Mouse (Mus musculus) urinary bladder, postnatal 14 days (tissue): ENCODE measurements around the gene Nmnat2.
"Not testable (repeated sequence)": the region's sequence is repeated elsewhere in the genome, so short reads cannot be mapped to it uniquely, and the experiment has no call there.

Experiments
- DNase-seq: peaks from one replicate; pipeline ENCODE4 v3.0.0; 2021; ENCODE audit warnings: low spot score

The Nmnat2 gene

DNA sequence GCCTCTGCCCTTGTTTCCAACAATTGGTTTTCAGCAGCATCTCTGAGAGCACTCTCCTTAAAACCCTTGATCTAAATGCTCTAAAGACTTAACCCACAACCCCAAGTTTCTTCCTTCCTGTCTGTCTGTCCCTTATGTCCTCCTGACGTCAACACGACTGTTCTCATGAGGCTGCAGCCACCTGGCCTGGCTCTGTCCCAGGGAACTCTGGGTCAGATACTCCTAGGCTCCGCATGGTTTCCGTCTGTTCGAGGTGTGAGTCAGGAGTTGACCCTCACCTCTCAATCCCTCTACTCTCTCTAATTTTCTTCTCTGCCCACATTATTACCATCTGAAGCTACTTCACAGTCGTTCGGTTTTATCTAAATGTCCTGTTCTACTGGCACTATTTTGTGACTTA is 103.5 kb downstream of the Nmnat2 start:
- no peak for DNase-seq

- no peak for DNase-seq
Measured at GRCm38 (mm10) chr1:153059626-153060025, 104.8 kb downstream of the Nmnat2 start.

GRCm38 (mm10) chr1:153062547-153062946 is 107.8 kb downstream of the Nmnat2 start:
- no peak for DNase-seq

GRCm38 (mm10) chr1:153064784-153065390 is 110.1 kb downstream of the Nmnat2 start:
- DNase-seq: peak; percentile 30

- peak; percentile 74 for DNase-seq
Measured at GRCm38 (mm10) chr1:153065473-153066386, 110.9 kb downstream of the Nmnat2 start.

GRCm38 (mm10) chr1:153066387-153066781 is 111.6 kb downstream of the Nmnat2 start:
- DNase-seq: no peak

DNA sequence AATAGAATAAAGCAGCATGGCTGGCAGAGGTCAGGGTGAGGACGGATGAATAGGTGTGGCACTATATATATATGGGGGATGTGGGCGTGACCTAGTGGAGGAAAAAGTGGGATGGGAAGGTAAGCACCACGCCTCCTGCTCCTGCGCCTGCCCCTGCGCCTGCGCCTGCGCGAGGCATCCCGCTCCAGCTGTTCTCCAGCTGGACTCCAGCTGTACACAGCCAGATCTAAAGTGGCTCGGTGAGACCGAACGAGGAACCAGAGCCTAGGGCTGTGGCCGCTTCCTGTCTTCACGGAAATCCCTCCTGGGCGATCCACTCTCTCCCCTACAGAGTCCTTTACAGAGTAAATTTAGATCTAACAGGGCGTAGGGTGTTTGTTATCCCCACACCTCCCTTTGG is 116.8 kb downstream of the Nmnat2 start:
- no peak for DNase-seq

- DNase-seq: no peak
Measured at GRCm38 (mm10) chr1:153071995-153072394, 117.2 kb downstream of the Nmnat2 start.

DNA sequence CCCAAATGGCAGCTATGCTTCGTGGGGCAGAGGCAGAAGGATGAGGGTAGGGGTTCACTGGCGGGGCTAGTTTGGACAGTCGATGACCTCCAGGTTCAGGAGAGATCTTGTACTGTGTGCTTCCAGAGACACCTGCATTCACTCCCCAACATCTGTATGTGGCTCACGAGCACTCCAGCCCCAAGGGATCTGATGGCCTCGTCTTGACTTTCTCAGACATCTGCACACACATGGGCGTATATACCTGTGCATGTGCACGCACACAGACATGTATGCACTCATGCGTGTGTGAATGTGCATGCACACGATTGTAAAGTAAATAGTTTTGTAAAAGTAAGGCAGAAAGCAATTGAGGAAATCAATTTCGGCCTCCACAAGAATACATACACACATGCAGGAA is 117.9 kb downstream of the Nmnat2 start:
- no peak for DNase-seq

GRCm38 (mm10) chr1:153073441-153073840 is 118.6 kb downstream of the Nmnat2 start:
- DNase-seq: no peak

DNA sequence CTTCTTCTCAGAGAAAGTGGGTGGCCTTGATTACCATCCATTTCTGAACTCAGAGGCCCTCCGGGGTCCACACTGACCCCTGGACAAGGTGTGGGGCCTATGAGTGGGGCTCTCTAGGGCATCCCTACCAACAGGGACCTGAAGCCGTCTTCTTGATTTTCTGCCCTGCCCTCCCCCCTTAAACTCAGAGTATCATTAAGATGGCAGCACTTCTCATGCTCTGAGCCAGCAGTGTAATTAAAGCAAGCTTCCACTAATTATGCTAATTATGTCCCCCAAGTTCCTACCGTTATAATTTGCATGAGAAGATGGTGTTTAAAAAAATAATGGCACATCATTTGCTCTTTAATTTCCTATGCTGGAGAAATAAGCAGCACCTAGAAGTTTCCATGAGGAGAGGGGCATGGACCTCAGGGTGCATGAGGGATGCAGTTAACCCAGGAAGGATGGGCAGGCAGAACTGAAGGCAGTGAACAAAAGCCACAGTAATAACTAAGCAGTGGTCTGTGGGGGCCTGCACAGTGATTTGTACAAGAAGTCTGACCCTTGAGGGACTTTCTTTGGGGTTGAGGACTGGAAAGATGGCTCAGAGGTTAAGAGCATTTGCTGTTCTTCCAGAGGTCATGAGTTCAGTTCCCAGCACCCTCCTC is 120.4 kb downstream of the Nmnat2 start:
- DNase-seq: no peak

GRCm38 (mm10) chr1:153075955-153076354 is 121.2 kb downstream of the Nmnat2 start:
- DNase-seq: no peak

- DNase-seq: not testable (repeated sequence)
Measured at GRCm38 (mm10) chr1:153083233-153083632, 128.4 kb downstream of the Nmnat2 start.

GRCm38 (mm10) chr1:153084191-153084590 is 129.4 kb downstream of the Nmnat2 start:
- no peak for DNase-seq

DNA sequence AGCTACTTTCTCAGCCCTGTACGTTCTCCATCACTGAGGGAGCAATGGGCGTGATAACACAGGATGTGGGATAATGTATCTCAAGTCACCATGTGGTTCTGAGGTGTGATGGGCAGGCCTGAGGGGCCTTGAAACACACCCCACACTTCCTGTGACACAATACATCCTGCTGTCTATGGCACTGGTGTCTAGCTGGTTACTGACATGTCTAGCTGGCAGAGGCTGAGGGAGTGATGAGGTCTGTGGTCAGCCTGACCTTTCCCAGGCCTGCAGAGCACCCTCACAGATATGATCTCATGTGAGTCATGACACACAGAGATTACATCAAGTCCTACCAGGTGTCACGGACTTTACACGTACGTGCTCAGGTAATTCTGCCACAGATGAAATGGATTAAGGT is 130.4 kb downstream of the Nmnat2 start:
- no peak for DNase-seq

- DNase-seq: no peak
Measured at GRCm38 (mm10) chr1:153087771-153088170, 133.0 kb downstream of the Nmnat2 start.

DNA sequence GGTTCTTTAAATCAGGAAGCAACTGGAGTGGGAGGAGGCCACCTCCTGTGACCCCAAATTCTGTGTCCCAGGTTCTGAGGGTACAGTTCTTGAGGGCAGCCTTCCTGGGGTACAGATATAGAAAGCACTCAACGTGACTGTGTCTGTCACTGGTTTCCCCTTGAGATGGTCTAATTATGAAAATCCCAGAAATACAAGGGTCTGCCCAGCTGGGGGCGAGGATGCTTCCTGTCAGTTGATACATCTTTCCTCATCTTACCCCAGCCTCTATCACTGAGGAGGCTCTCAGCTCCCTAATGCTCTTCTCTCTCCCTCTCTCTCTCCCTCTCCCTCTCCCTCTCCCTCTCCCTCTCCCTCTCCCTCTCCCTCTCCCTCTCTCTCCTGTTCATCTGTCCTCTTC is 135.3 kb downstream of the Nmnat2 start:
- no peak for DNase-seq

DNA sequence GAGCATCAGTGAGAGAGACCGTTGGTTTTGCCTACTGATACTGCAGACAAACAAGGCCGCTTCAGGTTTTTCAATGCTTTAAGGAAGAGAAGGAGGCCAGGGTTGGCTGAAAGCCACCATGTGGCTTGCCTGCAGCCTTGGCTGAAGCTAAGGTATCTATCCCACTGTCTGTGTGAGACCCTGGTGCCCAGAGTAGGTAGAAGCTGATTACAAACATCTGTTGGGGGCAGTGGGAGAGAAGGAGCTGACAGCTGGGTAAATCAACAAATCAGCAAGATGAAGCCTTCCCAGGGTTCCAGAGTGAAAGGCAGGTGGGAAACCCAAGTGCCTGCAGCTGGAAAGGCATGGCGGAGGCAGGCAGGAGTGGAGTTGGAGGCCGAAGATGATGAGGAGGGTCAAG is 136.0 kb downstream of the Nmnat2 start:
- no peak for DNase-seq

- peak; percentile 65 for DNase-seq
Measured at GRCm38 (mm10) chr1:153091438-153092236, 136.8 kb downstream of the Nmnat2 start.

DNA sequence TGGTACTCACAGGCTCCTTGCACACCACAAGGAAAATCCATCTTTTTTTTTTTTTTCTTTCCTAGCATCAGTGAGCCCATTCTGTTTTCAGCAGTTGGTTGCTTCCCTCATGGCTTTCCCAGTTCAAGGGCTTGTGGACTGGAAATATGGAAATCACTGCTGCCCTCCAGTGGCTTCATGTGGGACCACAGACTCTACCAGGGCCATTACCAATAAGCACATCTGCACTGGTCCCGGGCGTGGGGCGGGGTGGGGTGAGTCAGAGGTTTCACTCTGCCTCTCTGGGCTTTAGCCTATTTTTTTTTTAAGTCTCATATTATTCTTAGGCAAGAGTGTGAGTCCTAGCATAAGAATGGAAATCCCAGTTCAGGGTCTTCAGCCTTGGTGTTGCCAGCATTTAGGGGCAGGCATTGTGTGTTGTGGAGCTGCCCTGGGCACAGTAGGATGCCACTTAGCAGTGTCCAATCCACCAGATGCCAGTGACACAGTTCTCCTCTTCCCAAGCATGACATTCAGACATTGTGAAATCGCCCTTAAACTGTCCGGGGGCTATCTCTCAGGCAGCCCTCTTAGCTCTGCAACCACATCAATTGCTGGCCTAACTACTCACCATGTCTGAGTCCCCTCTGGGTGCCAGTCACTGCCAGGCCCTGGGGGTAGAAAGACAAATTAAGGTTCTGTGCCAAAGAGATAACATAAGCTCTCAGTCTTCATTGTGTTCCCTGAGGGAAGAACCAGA is 137.6 kb downstream of the Nmnat2 start:
- peak; percentile 84 for DNase-seq

- DNase-seq: no peak
Measured at GRCm38 (mm10) chr1:153093172-153093571, 138.4 kb downstream of the Nmnat2 start.
